Mouse (Mus musculus) liver, postnatal 0 days (tissue): ENCODE measurements around the gene Ucp3. TPM values are rescaled to one million over a fixed set of nuclear protein-coding genes. Genes with fewer than 3 reads are reported as not detected.

Experiments
- ATAC-seq: fragments of 200-750 bp; cut with Nextera tagmentation; 2 replicates; pipeline ENCODE4 v1.8.0; 2017; ENCODE audit warnings: mild to moderate bottlenecking, moderate library complexity
- DNase-seq: peaks from one replicate; pipeline ENCODE4 v3.0.0-alpha.2; 2016
- H3K27ac ChIP-seq: fragments of 300-500 bp; sonication (generic); 2 replicates; pipeline ENCODE4 v1.5.1; 2014; ENCODE audit warnings: antibody characterized with exemption, moderate library complexity, mild to moderate bottlenecking, low read depth
- H3K27me3 ChIP-seq: fragments of 300-500 bp; sonication (generic); 2 replicates; pipeline ENCODE4 v1.6.1; 2014; ENCODE audit warnings: low read length, control low read depth, mixed read lengths; ENCODE audit not compliant: insufficient read depth
- H3K36me3 ChIP-seq: fragments of 300-500 bp; sonication (generic); replicated peaks from 2 replicates; pipeline ENCODE4 v1.6.1; 2014; ENCODE audit warnings: mild to moderate bottlenecking, control low read depth, low read length, moderate library complexity, mixed read lengths; ENCODE audit not compliant: insufficient read depth
- H3K4me1 ChIP-seq: fragments of 300-500 bp; sonication (generic); 2 replicates; pipeline ENCODE4 v1.6.1; 2014; ENCODE audit warnings: antibody characterized with exemption, mild to moderate bottlenecking, control low read depth; ENCODE audit not compliant: insufficient read depth
- H3K4me2 ChIP-seq: fragments of 300-500 bp; sonication (generic); 2 replicates; pipeline ENCODE4 v1.6.1; 2014; ENCODE audit warnings: low read depth, mild to moderate bottlenecking, low read length, moderate library complexity, mixed read lengths
- H3K4me3 ChIP-seq: fragments of 300-500 bp; sonication (generic); 2 replicates; pipeline ENCODE4 v1.5.1; 2014; ENCODE audit warnings: low read depth, low read length
- H3K9ac ChIP-seq: fragments of 300-500 bp; sonication (generic); replicated peaks from 2 replicates; pipeline ENCODE4 v1.6.1; 2014; ENCODE audit warnings: mild to moderate bottlenecking, moderate library complexity
- H3K9me3 ChIP-seq: fragments of 300-500 bp; sonication (generic); 2 replicates; pipeline ENCODE4 v1.6.1; 2016; ENCODE audit warnings: mild to moderate bottlenecking, control low read depth, low read length, mixed read lengths
- CTCF ChIP-seq: sonication (generic); IDR thresholded peaks from 2 replicates; pipeline ENCODE4 v1.5.1; 2016; ENCODE audit warnings: antibody characterized with exemption, low read depth
- EP300 ChIP-seq: IDR thresholded peaks from 2 replicates; pipeline ENCODE4 v1.6.1; 2016; ENCODE audit warnings: antibody characterized with exemption, low read depth, mild to moderate bottlenecking
- WGBS: fragments of 180-500 bp; shearing (Covaris S2); extraction: QIAGEN DNeasy Blood & Tissue Kit; methylation state at CpG from one replicate; pipeline ENCODE4 v1.1.7; 2014; ENCODE audit not compliant: insufficient replicate concordance; 5-methylcytosine and 5-hydroxymethylcytosine counted together
- polyA plus RNA-seq: library from polyadenylated mRNA; unstranded; fragments of >200 nt; fragmentation: Nextera tagmentation; extraction: Ambion mirVana; gene quantifications from 2 replicates; pipeline ENCODE4 v1.2.1, GENCODE M21; 2015

Ucp3 gene
- polyA plus RNA-seq, 1 experiment from 2014 or later = 0.08 TPM

DNA sequence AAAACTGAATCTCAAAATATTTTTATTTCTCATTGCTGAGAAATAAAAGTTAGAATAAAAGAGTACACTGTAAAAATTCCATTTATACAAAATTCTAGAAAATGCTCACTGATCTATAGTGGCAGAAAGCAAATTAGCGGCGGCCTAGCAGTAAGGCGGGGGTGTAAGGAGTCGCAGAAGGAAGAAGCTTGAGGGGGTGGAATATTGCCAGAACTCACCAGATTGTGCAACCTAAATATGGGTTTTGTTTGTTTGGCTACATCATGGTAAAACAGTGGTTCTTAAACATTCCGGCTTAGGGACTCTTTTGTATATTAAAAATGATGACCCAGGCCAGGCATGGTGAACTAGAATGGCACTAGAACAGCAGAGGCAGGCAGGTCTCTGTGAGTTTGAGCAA lies 26.5 kb upstream of the Ucp3 start:
- no peaks in the 10 kb centered on the region for H3K27me3 ChIP-seq
- WGBS = 92% methylated on average over 5 of the region's 5 CpGs
- no peaks in the 10 kb centered on the region for H3K9me3 ChIP-seq
- no peak for TF ChIP-seq CTCF
- no peak for TF ChIP-seq EP300
- no peak overlapping the region for H3K27ac ChIP-seq
- H3K4me1 ChIP-seq = no peaks in the 10 kb centered on the region
- H3K4me3 ChIP-seq = no peak overlapping the region
- no peak for ATAC-seq
- H3K36me3 ChIP-seq = peaks cover 56% of the 10 kb centered on the region
- no peak overlapping the region for H3K4me2 ChIP-seq
- no peak overlapping the region for H3K9ac ChIP-seq
- no peak for DNase-seq

DNA sequence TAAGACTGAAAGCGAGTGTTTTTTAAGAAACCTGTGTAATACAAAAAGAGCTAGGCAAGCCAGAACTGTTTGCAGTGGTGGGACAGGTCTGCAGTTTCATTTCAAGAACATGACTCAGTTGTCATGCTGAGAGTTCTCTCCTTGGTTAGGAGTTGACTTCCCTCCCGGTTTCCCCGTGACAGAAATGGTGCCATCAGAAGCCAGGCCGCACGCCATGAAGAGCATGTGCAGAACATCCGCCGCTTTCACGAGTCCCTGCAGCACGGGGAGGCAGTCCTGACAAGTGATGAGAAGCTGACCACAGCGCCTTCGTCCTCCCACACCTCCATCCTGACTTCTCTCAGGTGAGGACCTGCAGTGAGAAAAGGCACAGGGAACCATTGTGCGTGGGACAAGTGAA lies 24.3 kb upstream of the Ucp3 start:
- Histone ChIP-seq H3K4me3 (no peak overlapping the region), H3K4me2 (no peak overlapping the region), H3K27me3 (no peaks in the 10 kb centered on the region), H3K27ac (no peak overlapping the region), H3K9ac (no peak overlapping the region), H3K4me1 (no peaks in the 10 kb centered on the region), H3K9me3 (no peaks in the 10 kb centered on the region), H3K36me3 (peaks cover 57% of the 10 kb centered on the region)
- DNase-seq (no peak), ATAC-seq (no peak)
- WGBS = 94% methylated on average over 12 of the region's 12 CpGs
- TF ChIP-seq EP300 (no peak), CTCF (no peak)

DNA sequence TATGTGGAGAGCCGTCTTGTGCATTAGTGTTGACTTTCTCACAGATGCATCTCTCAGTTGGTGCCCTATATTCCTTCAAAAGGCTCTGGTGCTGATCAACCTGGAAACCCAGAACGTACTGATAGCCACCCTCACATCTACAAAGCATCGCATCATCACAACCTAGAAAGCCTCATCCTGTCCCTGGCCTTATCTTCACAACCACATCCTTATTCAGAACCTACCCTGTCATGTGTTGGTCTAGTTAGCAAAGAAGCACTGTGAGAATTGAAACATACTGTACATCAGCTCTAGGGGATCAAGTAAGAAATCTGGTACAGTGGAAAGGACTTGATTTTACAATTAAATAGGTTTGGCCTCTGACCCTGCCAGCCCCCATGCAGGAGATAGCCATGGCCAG lies 23.8 kb upstream of the Ucp3 start:
- Histone ChIP-seq H3K4me2 (no peak overlapping the region), H3K27me3 (no peaks in the 10 kb centered on the region), H3K4me1 (no peaks in the 10 kb centered on the region), H3K4me3 (no peak overlapping the region), H3K27ac (no peak overlapping the region), H3K9ac (no peak overlapping the region), H3K9me3 (no peaks in the 10 kb centered on the region), H3K36me3 (peaks cover 60% of the 10 kb centered on the region)
- TF ChIP-seq EP300 (no peak), CTCF (no peak)
- no peak for DNase-seq
- ATAC-seq = no peak
- 65% methylated on average over 3 of the region's 3 CpGs for WGBS

DNA sequence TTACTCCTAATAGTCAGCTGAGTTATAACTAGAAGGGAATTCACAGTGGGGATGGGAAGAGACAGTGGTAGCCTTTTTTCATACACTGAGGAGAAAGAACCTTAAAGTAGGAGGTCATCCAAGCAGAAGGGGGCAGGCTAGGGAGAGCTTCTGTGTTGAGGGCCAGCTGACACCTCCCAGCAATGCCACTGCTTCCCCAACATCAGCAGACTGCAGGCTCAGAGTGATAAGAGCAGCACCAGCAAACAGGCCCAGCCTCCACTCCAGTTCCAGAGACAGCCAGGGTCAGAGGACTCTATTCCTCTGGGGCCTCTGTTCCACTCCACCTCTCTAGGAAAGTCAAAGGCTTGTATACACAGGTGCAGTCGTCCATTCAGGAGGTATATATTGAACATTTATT lies 14.6 kb upstream of the Ucp3 start:
- peak; percentile 59 for DNase-seq
- H3K4me3 ChIP-seq = no peak overlapping the region
- H3K27ac ChIP-seq = peak overlapping the region; percentile 9; the same call in 1 of the 2 replicates
- no peak overlapping the region for H3K9ac ChIP-seq
- no peaks in the 10 kb centered on the region for H3K9me3 ChIP-seq
- TF ChIP-seq EP300 = peak; percentile 49
- TF ChIP-seq CTCF = peak; percentile 54
- peaks cover 29% of the 10 kb centered on the region for H3K4me1 ChIP-seq
- ATAC-seq = peak; percentile 87
- no peaks in the 10 kb centered on the region for H3K27me3 ChIP-seq
- peaks cover 65% of the 10 kb centered on the region for H3K36me3 ChIP-seq
- 33% methylated on average over 1 of the region's 1 CpGs for WGBS
- no peak overlapping the region for H3K4me2 ChIP-seq

DNA sequence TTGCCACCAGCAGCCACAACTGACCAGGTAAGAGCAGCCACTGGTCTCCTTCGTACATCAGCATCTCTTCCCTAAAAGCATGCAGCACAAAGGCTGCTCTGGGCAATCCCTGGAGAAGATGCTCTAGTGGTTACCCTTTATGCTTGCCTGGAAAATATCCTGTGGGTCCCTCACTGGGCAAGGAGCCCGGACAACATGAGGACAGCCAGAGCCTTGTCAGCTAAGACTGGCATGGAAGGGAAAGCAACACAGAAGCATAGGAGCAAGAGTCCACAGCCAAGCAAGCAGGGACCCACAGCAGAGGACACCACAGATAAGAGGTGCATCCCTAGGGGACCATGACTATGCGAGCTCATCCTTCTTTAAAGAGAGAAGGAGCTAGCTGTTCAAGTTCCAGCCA lies 12.9 kb upstream of the Ucp3 start:
- Histone ChIP-seq H3K4me3 (no peak overlapping the region), H3K9me3 (no peaks in the 10 kb centered on the region), H3K27me3 (no peaks in the 10 kb centered on the region), H3K27ac (peak overlapping the region; percentile 94; the same call in 1 of the 2 replicates), H3K4me1 (peaks cover 46% of the 10 kb centered on the region), H3K9ac (no peak overlapping the region), H3K36me3 (peaks cover 59% of the 10 kb centered on the region), H3K4me2 (no peak overlapping the region)
- 89% methylated on average over 3 of the region's 3 CpGs for WGBS
- TF ChIP-seq EP300 (no peak), CTCF (no peak)
- DNase-seq = no peak
- ATAC-seq = no peak

DNA sequence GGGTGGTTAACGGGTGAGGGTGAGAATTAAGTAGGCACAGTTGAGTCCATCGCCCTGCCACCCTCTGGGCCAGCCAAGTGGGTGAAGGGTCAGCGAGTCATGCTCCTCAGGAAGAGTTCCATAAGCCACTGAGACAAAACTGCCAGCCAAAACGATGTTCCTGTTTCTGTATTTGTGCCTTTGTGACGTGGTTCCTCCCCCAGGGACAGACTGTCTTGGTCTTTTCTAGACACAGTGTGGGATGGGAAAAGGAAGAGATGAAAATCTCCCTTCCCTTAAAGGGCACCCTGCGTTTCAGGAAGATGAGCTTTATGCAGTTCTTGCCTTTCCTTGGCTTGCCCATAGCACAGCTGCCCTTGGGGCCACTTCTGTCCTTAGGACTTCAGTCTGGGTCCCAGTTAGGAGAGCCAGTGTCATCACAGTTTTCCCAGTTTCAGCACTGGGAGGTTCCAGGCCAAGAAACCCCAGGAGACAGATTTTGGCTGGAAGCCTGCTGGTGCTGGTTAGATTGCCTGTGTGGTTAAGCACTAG lies 11.1 kb upstream of the Ucp3 start:
- no peak for ATAC-seq
- peak; percentile 85 for TF ChIP-seq EP300
- TF ChIP-seq CTCF = no peak
- no peaks in the 10 kb centered on the region for H3K9me3 ChIP-seq
- no peak overlapping the region for H3K4me3 ChIP-seq
- WGBS = 47% methylated on average over 6 of the region's 6 CpGs
- H3K27ac ChIP-seq = peak overlapping the region; percentile 94
- H3K36me3 ChIP-seq = peaks cover 50% of the 10 kb centered on the region
- peaks cover 60% of the 10 kb centered on the region for H3K4me1 ChIP-seq
- H3K4me2 ChIP-seq = no peak overlapping the region
- H3K27me3 ChIP-seq = no peaks in the 10 kb centered on the region
- H3K9ac ChIP-seq = no peak overlapping the region
- DNase-seq = peak; percentile 58
